Mouse (Mus musculus) forebrain, embryonic 16.5 days (tissue): ENCODE measurements around the gene Mark2. TPM values are rescaled to one million over a fixed set of nuclear protein-coding genes. Genes with fewer than 3 reads are reported as not detected.

ENCODE experiments used
- ATAC-seq: fragments of 200-750 bp; cut with Nextera tagmentation; 2 replicates; pipeline ENCODE4 v1.8.0; 2017; ENCODE audit warnings: mild to moderate bottlenecking, moderate library complexity
- H3K27ac ChIP-seq: fragments of 300-500 bp; sonication (generic); 2 replicates; pipeline ENCODE4 v1.5.1; 2014; ENCODE audit warnings: low read length, control low read depth
- H3K27me3 ChIP-seq: fragments of 300-500 bp; sonication (generic); replicated peaks from 2 replicates; pipeline ENCODE4 v1.6.1; 2014; ENCODE audit warnings: low read length; ENCODE audit not compliant: control insufficient read depth, insufficient read depth
- H3K36me3 ChIP-seq: fragments of 300-500 bp; sonication (generic); 2 replicates; pipeline ENCODE4 v1.6.1; 2014; ENCODE audit not compliant: control insufficient read depth, insufficient read depth
- H3K4me1 ChIP-seq: fragments of 300-500 bp; sonication (generic); replicated peaks from 2 replicates; pipeline ENCODE4 v1.6.1; 2014; ENCODE audit warnings: low read length; ENCODE audit not compliant: control insufficient read depth, insufficient read depth
- H3K4me2 ChIP-seq: fragments of 300-500 bp; sonication (generic); 2 replicates; pipeline ENCODE4 v1.6.1; 2014; ENCODE audit warnings: mild to moderate bottlenecking, low read length, control low read depth
- H3K4me3 ChIP-seq: fragments of 300-500 bp; sonication (generic); replicated peaks from 2 replicates; pipeline ENCODE4 v1.5.1; 2014; ENCODE audit warnings: mild to moderate bottlenecking, low read length, control low read depth
- H3K9ac ChIP-seq: fragments of 300-500 bp; sonication (generic); replicated peaks from 2 replicates; pipeline ENCODE4 v1.6.1; 2014; ENCODE audit warnings: low read depth, low read length, control low read depth
- H3K9me3 ChIP-seq: fragments of 300-500 bp; sonication (generic); 2 replicates; pipeline ENCODE4 v1.6.1; 2016; ENCODE audit warnings: low read length; ENCODE audit not compliant: control insufficient read depth
- WGBS: fragments of 180-500 bp; shearing (Covaris S2); extraction: QIAGEN DNeasy Blood & Tissue Kit; methylation state at CpG from one replicate; pipeline ENCODE4 v1.1.7; 2014; 5-methylcytosine and 5-hydroxymethylcytosine counted together
- polyA plus RNA-seq: library from polyadenylated mRNA; unstranded; fragments of >200 nt; fragmentation: Nextera tagmentation; extraction: Ambion mirVana; gene quantifications from 2 replicates; pipeline ENCODE4 v1.2.1, GENCODE M21; 2015

Gene Mark2
- polyA plus RNA-seq, 1 experiment from 2014 or later = 43.8 TPM

GRCm38 (mm10) chr19:7291958-7292709, 49.5 kb downstream of the Mark2 start:
- Histone ChIP-seq H3K4me2 (no peak overlapping the region), H3K36me3 (no peaks in the 10 kb centered on the region), H3K9ac (no peak overlapping the region), H3K9me3 (no peaks in the 10 kb centered on the region), H3K27me3 (no peaks in the 10 kb centered on the region), H3K27ac (no peak overlapping the region), H3K4me1 (peaks cover 6% of the 10 kb centered on the region; the same call in 1 of the 2 replicates), H3K4me3 (no peak overlapping the region)
- no peak for ATAC-seq
- 56% methylated on average over 7 of the region's 7 CpGs for WGBS

- H3K9me3 ChIP-seq = no peaks in the 10 kb centered on the region
- H3K4me3 ChIP-seq = no peak overlapping the region
- H3K4me2 ChIP-seq = no peak overlapping the region
- 59% methylated on average over 2 of the region's 2 CpGs for WGBS
- no peak overlapping the region for H3K27ac ChIP-seq
- no peak for ATAC-seq
- no peak overlapping the region for H3K9ac ChIP-seq
- H3K4me1 ChIP-seq = peaks cover 6% of the 10 kb centered on the region; the same call in 1 of the 2 replicates
- no peaks in the 10 kb centered on the region for H3K27me3 ChIP-seq
- H3K36me3 ChIP-seq = peaks cover 7% of the 10 kb centered on the region
Measured at GRCm38 (mm10) chr19:7289767-7290166, 51.9 kb downstream of the Mark2 start.

- no peak overlapping the region for H3K27ac ChIP-seq
- no peak overlapping the region for H3K4me3 ChIP-seq
- ATAC-seq = no peak
- H3K4me1 ChIP-seq = peaks cover 6% of the 10 kb centered on the region; the same call in 1 of the 2 replicates
- no peak overlapping the region for H3K4me2 ChIP-seq
- 78% methylated on average over 3 of the region's 3 CpGs for WGBS
- no peaks in the 10 kb centered on the region for H3K9me3 ChIP-seq
- H3K9ac ChIP-seq = no peak overlapping the region
- H3K27me3 ChIP-seq = no peaks in the 10 kb centered on the region
- peaks cover 13% of the 10 kb centered on the region for H3K36me3 ChIP-seq
Measured at GRCm38 (mm10) chr19:7288288-7288687, 53.4 kb downstream of the Mark2 start.

- ATAC-seq = no peak
- WGBS = 91% methylated on average over 12 of the region's 12 CpGs
- no peak overlapping the region for H3K4me2 ChIP-seq
- H3K9me3 ChIP-seq = no peaks in the 10 kb centered on the region
- H3K27ac ChIP-seq = no peak overlapping the region
- H3K36me3 ChIP-seq = peaks cover 26% of the 10 kb centered on the region
- H3K4me1 ChIP-seq = peaks cover under 1% of the 10 kb centered on the region; the same call in 1 of the 2 replicates
- no peak overlapping the region for H3K4me3 ChIP-seq
- H3K27me3 ChIP-seq = no peaks in the 10 kb centered on the region
- no peak overlapping the region for H3K9ac ChIP-seq
Measured at GRCm38 (mm10) chr19:7286563-7287315, 54.9 kb downstream of the Mark2 start.

- no peak overlapping the region for H3K9ac ChIP-seq
- no peaks in the 10 kb centered on the region for H3K9me3 ChIP-seq
- no peak for ATAC-seq
- no peaks in the 10 kb centered on the region for H3K27me3 ChIP-seq
- H3K27ac ChIP-seq = no peak overlapping the region
- no peak overlapping the region for H3K4me3 ChIP-seq
- peaks cover 22% of the 10 kb centered on the region for H3K36me3 ChIP-seq
- H3K4me2 ChIP-seq = no peak overlapping the region
- peaks cover 18% of the 10 kb centered on the region for H3K4me1 ChIP-seq
- 87% methylated on average over 18 of the region's 18 CpGs for WGBS
Measured at GRCm38 (mm10) chr19:7280557-7281330, 60.9 kb downstream of the Mark2 start.

GRCm38 (mm10) chr19:7279114-7279513, 62.5 kb downstream of the Mark2 start:
- peaks cover 34% of the 10 kb centered on the region for H3K4me1 ChIP-seq
- WGBS = 46% methylated on average over 6 of the region's 6 CpGs
- ATAC-seq = no peak
- H3K27ac ChIP-seq = no peak overlapping the region
- H3K4me2 ChIP-seq = no peak overlapping the region
- H3K27me3 ChIP-seq = no peaks in the 10 kb centered on the region
- H3K4me3 ChIP-seq = no peak overlapping the region
- no peak overlapping the region for H3K9ac ChIP-seq
- no peaks in the 10 kb centered on the region for H3K9me3 ChIP-seq
- H3K36me3 ChIP-seq = peaks cover 19% of the 10 kb centered on the region

GRCm38 (mm10) chr19:7278200-7278906, 63.3 kb downstream of the Mark2 start:
- Histone ChIP-seq H3K4me3 (no peak overlapping the region), H3K4me1 (peaks cover 37% of the 10 kb centered on the region), H3K36me3 (peaks cover 25% of the 10 kb centered on the region), H3K27ac (peak overlapping the region; percentile 21; the same call in 1 of the 2 replicates), H3K4me2 (no peak overlapping the region), H3K9me3 (no peaks in the 10 kb centered on the region), H3K27me3 (no peaks in the 10 kb centered on the region), H3K9ac (no peak overlapping the region)
- WGBS = 74% methylated on average over 6 of the region's 6 CpGs
- no peak for ATAC-seq

GRCm38 (mm10) chr19:7276796-7277195, 64.9 kb downstream of the Mark2 start:
- Histone ChIP-seq H3K4me3 (no peak overlapping the region), H3K27me3 (no peaks in the 10 kb centered on the region), H3K9ac (peak overlapping the region; percentile 27; the same call in 1 of the 2 replicates), H3K9me3 (no peaks in the 10 kb centered on the region), H3K4me1 (peaks cover 48% of the 10 kb centered on the region), H3K4me2 (no peak overlapping the region), H3K36me3 (peaks cover 20% of the 10 kb centered on the region), H3K27ac (peak overlapping the region; percentile 86)
- no peak for ATAC-seq
- 67% methylated on average over 7 of the region's 7 CpGs for WGBS
